Comparison of ENCODE assay signal across 9 mouse cellular contexts in the genomic region with DNA sequence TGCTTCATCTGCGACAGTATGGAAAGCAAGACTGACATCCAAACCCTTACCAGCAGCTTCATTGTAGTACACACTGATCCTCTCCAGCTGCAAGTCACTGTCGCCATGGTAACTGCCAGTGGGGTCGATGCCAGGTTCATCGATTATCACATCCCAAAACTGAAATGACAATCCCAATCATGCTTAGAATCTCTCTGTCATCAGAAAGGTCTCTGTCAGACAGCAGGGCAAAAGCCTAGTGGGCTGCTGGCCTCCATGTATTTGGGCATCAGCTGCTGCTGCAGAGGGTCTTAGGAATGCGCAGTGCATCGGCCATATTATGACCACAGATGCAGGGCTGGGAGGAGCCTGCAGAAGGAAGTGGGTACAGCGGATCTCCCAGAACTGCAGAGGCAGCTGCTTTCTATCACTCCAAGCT. TPM values are rescaled to one million over a fixed set of nuclear protein-coding genes. Genes with fewer than 3 reads are reported as not detected.
DNase-seq lines count a peak whose midpoint lies in the region; ATAC-seq and TF ChIP-seq lines count a peak whose summit lies in the region.
"Had no signal": no experiment of that assay in that cellular context is flagged by ENCODE, and none has a peak within 500 bp of the region (broad histone marks: within the 10 kb centered on the region; RNA-seq: fewer than 3 reads in every experiment).

No protein-coding gene starts in this region.

- DNase-seq in naive thymus-derived CD4-positive, alpha-beta T cell, adult 2 months (ENCODE audit: low read depth) = peak; percentile 46
- DNase-seq in layer of hippocampus, postnatal 25 days (ENCODE audit: extremely low spot score in 1 of 2, low spot score in 1 of 2) = no peak
- DNase-seq in adrenal gland, postnatal 14 days = no peak
- no peak for DNase-seq in left cerebral cortex, postnatal 10 days (ENCODE audit: extremely low spot score in 1 of 2, low spot score in 2 of 2)
- DNase-seq: adrenal gland, postnatal 10 days; kidney, postnatal 14 days had no signal

- TF ChIP-seq CTCF in bone marrow, adult 2 months (IDR thresholded peaks at IDR 0.05; ENCODE audit: control insufficient read depth, insufficient read depth, low read length) = no peak

- peak overlapping the region; percentile 61 for H3K9ac ChIP-seq in hindbrain, embryonic 13.5 days

- 33% methylated on average over 7 of the region's 7 CpGs for WGBS in bone marrow, adult 2 months
- WGBS in hindbrain, embryonic 13.5 days = 26% methylated on average over 7 of the region's 7 CpGs

- intact Hi-C loops in left cerebral cortex, postnatal 10 days (cut with DNase I) = no loop called here

- H3K4me3 ChIP-seq in bone marrow, adult 2 months (replicated peaks; ENCODE audit: control insufficient read depth, low read depth, low read length) = peak overlapping the region; percentile 14
- peak overlapping the region; percentile 20 for H3K4me3 ChIP-seq in hindbrain, embryonic 13.5 days

- H3K36me3 ChIP-seq in hindbrain, embryonic 13.5 days = no peaks in the 10 kb centered on the region

- no peaks in the 10 kb centered on the region for H3K27me3 ChIP-seq in hindbrain, embryonic 13.5 days

- no peaks in the 10 kb centered on the region for H3K9me3 ChIP-seq in hindbrain, embryonic 13.5 days

- peak overlapping the region; percentile 39 for H3K4me2 ChIP-seq in hindbrain, embryonic 13.5 days

- peak; percentile 91 for ATAC-seq in CD4-positive, CD25-positive, alpha-beta regulatory T cell, adult 4 months
- peak; percentile 90 for ATAC-seq in hindbrain, embryonic 13.5 days (ENCODE audit: low FRiP score)

- H3K4me1 ChIP-seq in bone marrow, adult 2 months (ENCODE audit: control insufficient read depth, insufficient read depth, low read length) = peaks cover 3% of the 10 kb centered on the region; the same call in 1 of the 2 replicates
- peaks cover 37% of the 10 kb centered on the region for H3K4me1 ChIP-seq in hindbrain, embryonic 13.5 days (replicated peaks)

- TF ChIP-seq POLR2A in bone marrow, adult 2 months (IDR thresholded peaks at IDR 0.05; ENCODE audit: borderline replicate concordance, control insufficient read depth, low read depth, low read length) = no peak

- H3K27ac ChIP-seq in bone marrow, adult 2 months (ENCODE audit: control insufficient read depth, insufficient read depth, low read depth, low read length, poor library complexity) = no peak overlapping the region
- peak overlapping the region; percentile 92 for H3K27ac ChIP-seq in hindbrain, embryonic 13.5 days

RNA-seq across cellular contexts. Expression of a gene that starts 11.1 kb away (rescaled TPM):
- 10 to 100 TPM; 17.8 to 20.1 TPM for polyA plus RNA-seq in CD4-positive, CD25-positive, alpha-beta regulatory T cell, adult 4 months (2017; shearing (Covaris generic))
- polyA plus RNA-seq in bone marrow, adult 2 months (2011; ENCODE audit: insufficient read depth, insufficient read length, low replicate concordance, missing spikeins) = 37.1 and 37.6 TPM in 2 replicates
- 1,972 and 2,142 TPM in 2 replicates for polyA plus RNA-seq in hindbrain, embryonic 13.5 days (2015; fragmentation: Nextera tagmentation; extraction: Ambion mirVana)
- total RNA-seq in layer of hippocampus, postnatal 25 days (2021) = 1,000 to 10,000 TPM; 1,288 to 1,354 TPM
- total RNA-seq in adrenal gland, postnatal 14 days (2021) = 46.1 and 59.9 TPM in 2 replicates
- 1,000 to 10,000 TPM; 2,795 to 2,863 TPM for total RNA-seq in left cerebral cortex, postnatal 10 days (2021)

RNA-seq across cellular contexts. Expression of a gene that starts 41.4 kb away (rescaled TPM):
- polyA plus RNA-seq in CD4-positive, CD25-positive, alpha-beta regulatory T cell, adult 4 months (2017; shearing (Covaris generic)) = under 1 TPM; 0.59 to 0.72 TPM
- 4.1 and 37.3 TPM in 2 replicates for polyA plus RNA-seq in bone marrow, adult 2 months (2011; ENCODE audit: insufficient read depth, insufficient read length, low replicate concordance, missing spikeins)
- polyA plus RNA-seq in hindbrain, embryonic 13.5 days (2015; fragmentation: Nextera tagmentation; extraction: Ambion mirVana) = 795 and 852 TPM in 2 replicates
- total RNA-seq in layer of hippocampus, postnatal 25 days (2021) = 100 to 1,000 TPM; 319 to 347 TPM
- 5.5 and 22.5 TPM in 2 replicates for total RNA-seq in adrenal gland, postnatal 14 days (2021)
- total RNA-seq in left cerebral cortex, postnatal 10 days (2021) = 1,000 to 10,000 TPM; 1,287 to 1,419 TPM

RNA-seq across cellular contexts. Expression of a gene that starts 51.5 kb away (rescaled TPM):
- polyA plus RNA-seq in CD4-positive, CD25-positive, alpha-beta regulatory T cell, adult 4 months (2017; shearing (Covaris generic)) = 10 to 100 TPM; 29.9 to 36.0 TPM
- 11.4 and 14.0 TPM in 2 replicates for polyA plus RNA-seq in bone marrow, adult 2 months (2011; ENCODE audit: insufficient read depth, insufficient read length, low replicate concordance, missing spikeins)
- 34.9 and 39.8 TPM in 2 replicates for polyA plus RNA-seq in hindbrain, embryonic 13.5 days (2015; fragmentation: Nextera tagmentation; extraction: Ambion mirVana)
- 10 to 100 TPM; 41.5 to 46.1 TPM for total RNA-seq in layer of hippocampus, postnatal 25 days (2021)
- total RNA-seq in adrenal gland, postnatal 14 days (2021) = 57.7 and 79.8 TPM in 2 replicates
- 10 to 100 TPM; 28.5 to 32.1 TPM for total RNA-seq in left cerebral cortex, postnatal 10 days (2021)

Comparison
In these comparisons a context has a peak if more than half of its experiments do, and no peak if none do; other contexts are left out.
1. RNA of a gene that starts 11.1 kb away (total RNA-seq): 2,795 to 2,863 TPM in left cerebral cortex, postnatal 10 days and 1,288 to 1,354 TPM in layer of hippocampus, postnatal 25 days; 46.1 to 59.9 TPM in adrenal gland, postnatal 14 days; every median in the first group is over 10 times any median in the second.
2. RNA of a gene that starts 41.4 kb away (total RNA-seq): 1,287 to 1,419 TPM in left cerebral cortex, postnatal 10 days and 319 to 347 TPM in layer of hippocampus, postnatal 25 days; 5.5 to 22.5 TPM in adrenal gland, postnatal 14 days; every median in the first group is over 10 times any median in the second.